Mouse (Mus musculus): ENCODE data around the gene Fgl2.
"Not testable (repeated sequence)": the region's sequence is repeated elsewhere in the genome, so short reads cannot be mapped to it uniquely, and the experiment has no call there.

Fgl2 gene

GRCm38 (mm10) chr5:21372493-21373179, at the start of gene Fgl2:
Gene Fgl2, plus strand, starts transcription at chr5:21372642.
- peak; percentile 13 for DNase-seq

DNA sequence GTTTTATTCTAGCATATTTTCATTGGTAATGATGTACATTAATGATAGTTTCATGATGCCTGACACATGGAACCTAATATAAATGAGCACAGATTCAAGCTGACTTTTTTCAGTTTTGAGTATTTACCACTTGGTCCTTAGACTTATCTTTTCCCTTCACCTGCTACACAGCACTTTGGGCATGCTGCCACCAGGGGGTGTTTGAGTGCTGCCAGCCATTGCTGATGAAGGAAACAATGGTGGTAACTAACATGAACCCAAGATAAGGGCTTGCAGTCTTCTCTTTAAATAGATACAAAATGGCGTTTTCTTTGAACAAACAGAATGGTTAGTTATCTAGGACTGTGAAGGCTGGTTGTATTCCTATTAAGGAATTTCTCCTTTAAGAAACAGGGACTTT, 45.9 kb upstream of the Fgl2 start:
- DNase-seq = peak; percentile 83

GRCm38 (mm10) chr5:21328560-21328959, 43.9 kb upstream of the Fgl2 start:
- DNase-seq = no peak

GRCm38 (mm10) chr5:21329672-21330665, 42.5 kb upstream of the Fgl2 start:
- DNase-seq = no peak

DNA sequence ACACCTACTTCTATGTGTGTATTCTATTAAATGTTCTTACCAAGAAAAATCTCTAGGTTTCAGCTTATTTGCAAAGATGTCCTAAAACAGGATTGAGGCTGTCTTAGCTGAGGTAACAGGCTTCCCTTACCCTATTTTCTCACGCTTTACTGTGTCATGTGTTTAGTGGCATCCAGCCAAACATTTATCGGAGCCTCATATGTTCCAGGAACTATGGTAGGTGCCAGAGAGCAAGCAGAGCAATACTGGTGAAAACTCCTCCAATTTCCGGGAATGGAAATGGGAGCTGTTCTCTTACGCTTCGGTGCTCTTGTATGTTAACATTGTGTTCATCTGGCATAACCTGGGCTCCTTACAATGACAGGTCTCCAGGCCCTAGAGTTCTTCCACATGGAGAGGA, 40.8 kb upstream of the Fgl2 start:
- DNase-seq = no peak

GRCm38 (mm10) chr5:21332119-21332518, 40.3 kb upstream of the Fgl2 start:
- DNase-seq = no peak

GRCm38 (mm10) chr5:21342265-21342664, 30.2 kb upstream of the Fgl2 start:
- DNase-seq = not testable (repeated sequence)

DNA sequence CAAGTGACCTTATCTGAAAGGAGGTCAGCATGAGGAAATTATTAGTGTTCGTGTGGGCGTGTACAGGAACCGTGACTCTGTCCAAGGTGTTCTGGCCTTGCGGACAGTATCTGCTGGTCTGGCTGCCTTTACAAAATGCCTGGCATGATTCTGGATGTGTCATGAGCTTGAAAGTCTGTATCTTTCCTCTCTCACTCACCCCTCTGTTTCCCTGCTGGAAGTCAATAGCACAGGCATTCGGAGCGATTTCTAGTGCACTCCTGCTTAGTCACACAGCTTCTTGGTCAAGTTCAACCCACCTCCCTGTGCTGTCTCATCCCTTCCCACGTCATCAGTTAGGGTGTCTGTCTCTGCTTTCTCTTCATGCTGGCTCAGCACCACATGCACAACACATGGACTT, 24.1 kb upstream of the Fgl2 start:
- DNase-seq = no peak

- no peak for DNase-seq
Measured at GRCm38 (mm10) chr5:21351678-21352077, 20.8 kb upstream of the Fgl2 start.

GRCm38 (mm10) chr5:21358648-21359047, 13.8 kb upstream of the Fgl2 start:
- DNase-seq = no peak

GRCm38 (mm10) chr5:21363343-21363742, 9.1 kb upstream of the Fgl2 start:
- no peak for DNase-seq

DNA sequence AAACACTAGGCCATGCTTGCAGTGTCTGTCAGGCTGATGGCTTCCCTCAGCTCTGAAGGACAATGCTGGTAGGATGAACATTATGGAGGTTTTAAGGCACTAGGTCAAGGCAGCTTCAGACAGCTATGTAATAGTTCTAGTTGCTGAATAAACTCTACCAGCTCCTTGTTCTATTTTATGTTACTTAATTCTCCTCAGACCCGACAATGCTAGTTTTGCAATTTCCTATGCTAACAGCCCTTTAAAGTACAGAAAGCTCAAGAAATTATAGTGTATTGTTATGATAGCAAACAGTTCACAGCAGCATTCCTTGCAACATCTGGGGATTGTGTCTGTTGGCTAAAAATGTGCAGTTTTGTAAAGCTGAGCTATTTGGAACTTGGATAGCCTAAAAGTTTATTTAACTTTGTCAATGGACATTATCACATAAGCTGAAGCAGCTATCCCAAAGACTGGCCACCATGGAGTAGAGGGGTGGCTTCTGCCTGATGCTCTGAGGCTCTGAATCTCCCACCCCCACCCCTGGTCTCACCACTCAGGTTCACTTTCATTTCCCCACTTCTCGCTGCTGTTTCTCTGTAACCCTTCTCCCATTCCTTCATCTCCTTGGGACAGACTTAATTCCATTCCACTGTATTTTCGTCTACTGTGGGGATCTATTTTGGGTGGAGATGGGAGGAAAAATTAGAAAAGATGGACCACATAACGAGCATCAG, 5.9 kb upstream of the Fgl2 start:
- no peak for DNase-seq

DNA sequence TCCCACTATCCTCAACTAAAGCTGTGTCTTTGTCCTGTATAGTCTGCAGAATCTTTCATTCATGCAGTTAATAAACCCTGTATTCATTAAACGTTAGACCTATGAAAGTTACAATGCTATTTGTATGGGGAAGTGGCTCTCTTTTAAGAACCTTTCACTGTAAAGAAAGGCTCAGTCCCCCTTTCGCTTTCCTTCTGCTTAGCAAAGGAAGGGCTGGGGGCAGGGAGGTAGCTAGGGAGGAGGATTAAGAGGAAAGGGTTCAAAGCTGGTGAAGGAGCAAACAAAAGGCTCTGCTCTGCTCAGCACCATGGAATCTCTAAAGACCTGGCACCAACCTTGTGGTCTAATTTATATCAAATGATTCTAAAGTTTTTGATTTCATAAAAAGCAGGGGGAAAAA, 4.9 kb upstream of the Fgl2 start:
- DNase-seq = no peak

- no peak for DNase-seq
Measured at GRCm38 (mm10) chr5:21370218-21370947, 2.1 kb upstream of the Fgl2 start.

DNA sequence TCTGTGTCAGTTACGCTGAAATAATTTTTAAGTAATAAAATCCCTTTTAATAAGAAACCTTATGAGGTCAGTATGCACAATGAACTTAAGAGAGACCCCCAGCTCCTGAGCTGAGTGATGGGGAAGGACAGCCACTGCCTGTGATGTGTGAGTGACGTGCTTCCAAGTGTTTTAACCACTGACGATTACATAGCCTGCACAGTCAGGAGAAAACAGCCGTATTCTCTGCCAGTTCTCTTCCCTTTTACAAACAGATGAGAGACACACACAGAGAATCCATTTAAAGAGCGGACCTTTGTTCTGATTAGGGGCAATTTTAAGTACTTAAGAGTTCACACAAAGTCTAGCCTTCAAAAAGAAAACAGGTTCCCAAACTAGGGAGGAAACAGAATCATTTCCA, 522 bp upstream of the Fgl2 start:
- DNase-seq = no peak

GRCm38 (mm10) chr5:21373180-21373518, 707 bp downstream of the Fgl2 start:
- DNase-seq = no peak

GRCm38 (mm10) chr5:21376935-21377334, 4.5 kb downstream of the Fgl2 start:
- DNase-seq = no peak

GRCm38 (mm10) chr5:21378397-21378796, 6.0 kb downstream of the Fgl2 start:
- DNase-seq = no peak

DNA sequence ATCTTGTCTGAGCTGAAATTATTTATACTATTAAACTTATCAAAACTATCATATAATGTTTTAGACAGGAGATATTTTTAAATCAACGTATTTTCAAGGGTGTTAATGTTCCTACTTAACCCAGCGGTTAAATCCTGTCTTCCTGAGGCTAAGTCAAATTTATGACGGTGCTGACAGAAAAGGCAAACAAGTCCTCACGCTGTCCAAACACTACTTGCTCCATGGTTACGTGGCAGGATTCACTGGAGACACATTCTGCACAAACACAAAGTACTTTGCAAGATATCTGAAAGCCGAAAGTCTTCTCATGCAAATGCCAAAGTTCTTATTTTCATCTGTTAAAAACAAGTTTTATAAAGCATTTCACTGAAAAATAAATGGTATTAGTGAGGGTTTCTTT, 9.5 kb downstream of the Fgl2 start:
- DNase-seq = no peak

DNA sequence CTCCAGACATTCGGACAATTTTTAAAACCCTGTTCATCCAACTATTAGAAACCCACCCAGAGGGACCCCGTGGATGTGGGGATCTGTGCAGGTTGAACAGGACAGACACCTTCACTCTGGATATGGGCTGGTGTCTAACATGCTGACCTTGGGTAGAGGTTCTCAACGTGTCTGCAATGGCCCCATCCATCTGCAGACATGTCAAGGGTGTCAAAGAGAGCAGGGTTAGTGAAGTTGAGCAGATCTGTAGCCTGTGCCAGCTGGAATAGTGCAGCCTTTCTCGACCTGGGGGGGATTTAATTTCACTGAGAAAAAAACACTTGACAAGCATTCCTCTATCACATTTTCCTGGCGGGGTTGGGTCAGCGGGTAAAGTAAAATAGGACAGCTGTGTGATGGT, 10.2 kb downstream of the Fgl2 start:
- DNase-seq = no peak

- DNase-seq = no peak
Measured at GRCm38 (mm10) chr5:21383392-21384251, 11.2 kb downstream of the Fgl2 start.

Measured in thymus, postnatal 14 days (tissue).